Mouse (Mus musculus) stomach, postnatal 0 days (tissue): Measurements from ENCODE around the gene Vps37c. TPM values are rescaled to one million over a fixed set of nuclear protein-coding genes. Genes with fewer than 3 reads are reported as not detected.

ENCODE experiments used
- ATAC-seq: fragments of 200-750 bp; cut with Nextera tagmentation; 2 replicates; pipeline ENCODE4 v1.8.0; 2017; ENCODE audit not compliant: low FRiP score, low TSS enrichment
- DNase-seq: peaks from one replicate; pipeline ENCODE4 v3.0.0-alpha.2; 2016; ENCODE audit warnings: low spot score
- H3K27ac ChIP-seq: fragments of 300-500 bp; sonication (generic); replicated peaks from 2 replicates; pipeline ENCODE4 v1.5.1; 2014; ENCODE audit warnings: mild to moderate bottlenecking, control low read depth
- H3K27me3 ChIP-seq: fragments of 300-500 bp; sonication (generic); 2 replicates; pipeline ENCODE4 v1.6.1; 2014; ENCODE audit warnings: low read length; ENCODE audit not compliant: control insufficient read depth, insufficient read depth
- H3K36me3 ChIP-seq: fragments of 300-500 bp; sonication (generic); 2 replicates; pipeline ENCODE4 v1.6.1; 2014; ENCODE audit warnings: low read length, mixed read lengths; ENCODE audit not compliant: control insufficient read depth, insufficient read depth
- H3K4me1 ChIP-seq: fragments of 300-500 bp; sonication (generic); replicated peaks from 2 replicates; pipeline ENCODE4 v1.6.1; 2014; ENCODE audit warnings: antibody characterized with exemption; ENCODE audit not compliant: control insufficient read depth, insufficient read depth
- H3K4me2 ChIP-seq: fragments of 300-500 bp; sonication (generic); replicated peaks from 2 replicates; pipeline ENCODE4 v1.6.1; 2014; ENCODE audit warnings: low read depth, mild to moderate bottlenecking, control low read depth, moderate library complexity
- H3K4me3 ChIP-seq: fragments of 300-500 bp; sonication (generic); 2 replicates; pipeline ENCODE4 v1.5.1; 2014; ENCODE audit warnings: low read depth, low read length, control low read depth
- H3K9ac ChIP-seq: fragments of 300-500 bp; sonication (generic); 2 replicates; pipeline ENCODE4 v1.6.1; 2014; ENCODE audit warnings: mild to moderate bottlenecking, low read length, control low read depth, mixed read lengths
- H3K9me3 ChIP-seq: fragments of 300-500 bp; sonication (generic); 2 replicates; pipeline ENCODE4 v1.6.1; 2016; ENCODE audit warnings: low read length; ENCODE audit not compliant: control insufficient read depth
- CTCF ChIP-seq: IDR thresholded peaks from 2 replicates; pipeline ENCODE4 v1.5.1; 2016; ENCODE audit warnings: antibody characterized with exemption, low read depth, mild to moderate bottlenecking, moderate library complexity
- EP300 ChIP-seq: optimal IDR thresholded peaks from 2 replicates; pipeline ENCODE3; 2016; ENCODE audit warnings: antibody characterized with exemption
- WGBS: fragments of 180-500 bp; shearing (Covaris S2); extraction: QIAGEN DNeasy Blood & Tissue Kit; methylation state at CpG from one replicate; pipeline ENCODE4 v1.1.7; 2014; 5-methylcytosine and 5-hydroxymethylcytosine counted together
- polyA plus RNA-seq: library from polyadenylated mRNA; unstranded; fragments of >200 nt; fragmentation: Nextera tagmentation; extraction: Ambion mirVana; gene quantifications from 2 replicates; pipeline ENCODE4 v1.2.1, GENCODE M21; 2015

The Vps37c gene
- polyA plus RNA-seq, 1 experiment from 2014 or later, result 48.6 TPM

DNA sequence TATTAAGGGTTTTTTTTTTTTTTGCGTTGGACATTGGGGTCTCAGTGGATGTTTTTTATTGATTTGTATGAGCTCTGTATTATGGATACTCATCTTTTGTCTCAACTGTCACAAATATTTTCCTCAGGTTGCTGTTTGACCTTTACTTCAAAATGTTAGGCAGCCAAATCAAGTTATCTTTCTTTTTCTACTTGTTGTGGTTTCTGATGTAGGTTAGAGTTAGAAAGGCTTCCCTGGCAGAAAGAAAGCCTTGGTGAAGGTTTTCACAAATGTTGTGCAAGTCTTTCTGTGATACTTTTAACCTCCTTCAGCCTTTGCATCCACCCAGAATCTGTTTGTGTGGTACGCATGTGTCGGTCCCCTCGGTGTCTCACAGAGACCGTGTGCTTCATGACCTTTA, 64.1 kb downstream of the Vps37c start:
- WGBS, result 93% methylated on average over 5 of the region's 5 CpGs
- ATAC-seq, result no peak
- Histone ChIP-seq H3K4me3 (no peak overlapping the region), H3K9me3 (no peaks in the 10 kb centered on the region), H3K36me3 (no peaks in the 10 kb centered on the region), H3K9ac (no peak overlapping the region), H3K4me2 (no peak overlapping the region), H3K4me1 (no peaks in the 10 kb centered on the region), H3K27me3 (no peaks in the 10 kb centered on the region), H3K27ac (no peak overlapping the region)
- no peak for DNase-seq
- TF ChIP-seq CTCF (no peak), EP300 (no peak)

DNA sequence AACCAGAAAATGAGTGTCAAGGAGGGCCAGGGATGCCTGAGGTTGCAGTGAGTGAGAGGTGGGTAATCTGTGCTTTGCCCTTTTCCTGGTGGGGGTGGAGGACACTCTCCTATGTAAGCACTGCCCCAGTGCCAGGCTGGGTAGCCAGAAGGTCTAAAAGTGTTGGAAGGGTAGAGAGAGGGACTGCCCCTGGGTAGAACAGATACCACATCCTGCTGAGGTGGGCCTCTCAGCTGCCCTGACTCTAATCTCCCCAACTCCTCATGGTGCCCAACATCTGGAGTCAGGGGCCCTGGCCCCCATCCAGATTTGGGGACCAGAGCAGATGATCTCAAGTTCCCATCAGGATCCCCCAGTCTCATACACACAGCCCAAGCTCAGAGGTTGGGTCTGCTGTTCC, 68.6 kb downstream of the Vps37c start:
- Histone ChIP-seq H3K4me2 (no peak overlapping the region), H3K36me3 (no peaks in the 10 kb centered on the region), H3K27me3 (no peaks in the 10 kb centered on the region), H3K4me3 (no peak overlapping the region), H3K9me3 (no peaks in the 10 kb centered on the region), H3K4me1 (peaks cover 3% of the 10 kb centered on the region; the same call in 1 of the 2 replicates), H3K27ac (no peak overlapping the region), H3K9ac (no peak overlapping the region)
- no peak for TF ChIP-seq EP300
- no peak for TF ChIP-seq CTCF
- ATAC-seq, result peak; percentile 24; the same call in 1 of the 2 replicates
- no peak for DNase-seq

DNA sequence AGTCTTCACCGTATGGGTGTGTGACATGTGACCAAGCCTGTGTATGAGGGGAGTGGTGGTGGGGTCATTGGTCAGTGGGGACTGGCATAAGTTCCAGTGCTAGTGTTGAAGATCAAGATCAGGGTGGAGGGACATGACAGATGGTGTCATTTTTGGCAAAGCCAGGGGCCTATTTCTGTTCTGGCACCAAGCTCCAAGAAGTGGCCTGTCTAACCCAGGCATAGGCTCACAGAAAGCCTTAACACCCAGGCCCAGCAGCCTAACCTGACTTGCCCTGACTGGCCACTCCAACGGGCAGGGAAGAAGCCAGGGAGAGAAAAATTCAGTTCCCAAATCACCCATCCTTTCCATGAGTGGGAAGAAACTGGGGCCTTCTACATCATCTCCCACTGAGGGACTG, 69.0 kb downstream of the Vps37c start:
- Histone ChIP-seq H3K9me3 (no peaks in the 10 kb centered on the region), H3K4me2 (no peak overlapping the region), H3K4me1 (peaks cover 3% of the 10 kb centered on the region; the same call in 1 of the 2 replicates), H3K36me3 (no peaks in the 10 kb centered on the region), H3K27ac (no peak overlapping the region), H3K4me3 (no peak overlapping the region), H3K27me3 (no peaks in the 10 kb centered on the region), H3K9ac (no peak overlapping the region)
- ATAC-seq, result no peak
- TF ChIP-seq CTCF, result no peak
- no peak for TF ChIP-seq EP300
- DNase-seq, result no peak
- WGBS, result 78% methylated on average over 2 of the region's 2 CpGs

DNA sequence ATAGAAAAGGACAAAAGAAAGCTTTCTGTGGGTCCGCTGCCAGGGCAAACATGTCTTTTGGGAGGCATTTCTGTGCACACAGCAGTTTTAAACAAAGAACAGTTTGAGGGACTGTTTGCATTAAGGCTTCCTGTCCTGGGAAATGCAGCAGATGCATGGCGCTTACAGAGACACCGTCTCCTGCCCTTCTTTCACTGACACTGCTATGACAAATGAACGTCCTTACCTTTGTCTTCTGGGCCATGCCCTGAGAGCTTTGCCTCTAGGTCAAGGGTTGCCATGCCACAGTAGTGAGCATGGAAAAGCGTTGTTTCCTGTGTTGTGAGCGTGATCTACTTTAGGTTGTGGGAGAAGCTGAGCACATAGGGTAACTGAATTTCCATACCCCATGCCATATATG, 70.2 kb downstream of the Vps37c start:
- 24% methylated on average over 6 of the region's 6 CpGs for WGBS
- H3K27ac ChIP-seq, result no peak overlapping the region

DNA sequence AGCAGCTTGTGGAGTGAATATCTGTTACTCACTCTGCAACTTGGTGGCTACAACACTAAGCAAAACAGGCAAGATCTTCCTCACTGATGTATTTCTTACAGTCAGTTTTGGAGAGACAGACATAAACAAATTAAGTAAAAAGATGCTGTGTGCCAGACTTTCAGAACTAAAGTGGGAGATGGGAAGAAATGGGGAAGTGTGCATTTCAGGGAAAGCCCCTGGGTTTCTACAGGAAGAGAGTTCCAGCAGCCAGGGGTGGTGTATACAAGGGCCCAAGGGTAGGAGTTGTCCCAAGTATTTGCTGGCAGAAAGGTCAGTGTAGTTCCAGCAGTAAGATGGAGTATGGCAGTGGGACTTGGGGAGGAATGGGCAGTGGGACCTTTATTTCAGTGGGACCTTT, 71.0 kb downstream of the Vps37c start:
- Histone ChIP-seq H3K4me1 (peaks cover 3% of the 10 kb centered on the region; the same call in 1 of the 2 replicates), H3K9me3 (no peaks in the 10 kb centered on the region), H3K36me3 (no peaks in the 10 kb centered on the region), H3K27ac (no peak overlapping the region), H3K27me3 (no peaks in the 10 kb centered on the region), H3K4me2 (no peak overlapping the region), H3K4me3 (no peak overlapping the region), H3K9ac (no peak overlapping the region)
- no peak for TF ChIP-seq CTCF
- TF ChIP-seq EP300, result no peak
- DNase-seq, result no peak
- ATAC-seq, result no peak

More for the DNA sequence above, 70.2 kb downstream of the Vps37c start:
- Histone ChIP-seq H3K4me1 (peaks cover 3% of the 10 kb centered on the region; the same call in 1 of the 2 replicates), H3K27me3 (no peaks in the 10 kb centered on the region), H3K36me3 (no peaks in the 10 kb centered on the region), H3K9ac (no peak overlapping the region), H3K9me3 (no peaks in the 10 kb centered on the region), H3K4me3 (no peak overlapping the region), H3K4me2 (no peak overlapping the region)
- TF ChIP-seq CTCF (no peak), EP300 (no peak)
- no peak for DNase-seq
- no peak for ATAC-seq

DNA sequence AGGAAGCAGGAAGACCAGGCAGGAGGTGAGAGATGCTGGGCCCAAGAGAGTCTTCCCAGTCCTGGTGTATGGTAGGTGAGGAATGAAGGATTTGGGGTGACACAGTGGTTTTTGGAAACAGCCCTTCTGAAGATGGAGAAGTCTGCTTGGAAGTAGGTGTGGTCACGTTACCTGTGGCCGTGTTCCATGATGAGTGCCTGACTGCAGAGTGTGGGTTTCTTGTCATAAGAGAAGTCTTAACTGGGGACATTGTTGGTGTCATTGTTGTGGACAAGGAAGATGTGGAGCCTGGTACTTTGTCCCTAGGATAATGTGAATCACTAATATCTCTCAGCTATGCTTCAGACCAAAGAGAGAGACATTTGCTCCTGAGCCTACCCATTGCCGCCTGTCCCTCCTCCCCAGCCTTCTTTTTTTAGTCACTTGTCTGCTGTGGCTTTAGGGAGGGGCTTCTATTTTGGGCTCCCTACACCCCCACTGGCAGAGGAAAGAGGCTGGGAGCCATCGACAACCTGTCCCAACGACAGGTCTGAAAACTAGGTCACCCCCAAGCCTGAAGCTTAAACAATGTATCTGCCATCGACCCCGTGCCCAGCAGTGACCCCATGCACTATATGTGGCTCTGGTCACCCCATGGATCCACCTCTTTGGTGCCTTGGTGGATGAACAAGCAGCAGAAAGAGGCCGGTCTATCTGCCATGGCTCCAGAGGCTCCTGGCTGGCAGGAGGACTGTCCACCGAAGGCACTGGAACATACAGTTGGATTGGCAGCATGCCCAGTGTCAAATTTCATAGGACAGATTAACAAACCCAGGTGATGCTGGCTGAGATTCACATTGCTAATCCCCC, 71.7 kb downstream of the Vps37c start:
- Histone ChIP-seq H3K4me1 (peaks cover 3% of the 10 kb centered on the region; the same call in 1 of the 2 replicates), H3K4me3 (no peak overlapping the region), H3K9me3 (no peaks in the 10 kb centered on the region), H3K27ac (no peak overlapping the region), H3K9ac (no peak overlapping the region), H3K4me2 (no peak overlapping the region), H3K36me3 (no peaks in the 10 kb centered on the region), H3K27me3 (no peaks in the 10 kb centered on the region)
- DNase-seq (no peak), ATAC-seq (no peak)
- TF ChIP-seq CTCF (no peak), EP300 (no peak)
- WGBS, result 68% methylated on average over 9 of the region's 9 CpGs
